Mouse (Mus musculus) brain, embryonic 14.5 days (tissue): ENCODE measurements around the gene Tax1bp1.

Experiments
- CTCF ChIP-seq: fragments of 200-500 bp; IDR thresholded peaks from 2 replicates; pipeline ENCODE4 v1.5.1; 2012; ENCODE audit warnings: inconsistent platforms, mild to moderate bottlenecking, moderate library complexity, borderline replicate concordance; ENCODE audit not compliant: insufficient read depth, insufficient read length; ENCODE audit errors: extremely low read depth
- POLR2A ChIP-seq: fragments of 200-500 bp; IDR thresholded peaks from 2 replicates; pipeline ENCODE4 v1.6.1; 2012; ENCODE audit warnings: mild to moderate bottlenecking, inconsistent platforms, borderline replicate concordance; ENCODE audit not compliant: poor library complexity, insufficient read depth, insufficient read length, severe bottlenecking; ENCODE audit errors: extremely low read depth

DNA sequence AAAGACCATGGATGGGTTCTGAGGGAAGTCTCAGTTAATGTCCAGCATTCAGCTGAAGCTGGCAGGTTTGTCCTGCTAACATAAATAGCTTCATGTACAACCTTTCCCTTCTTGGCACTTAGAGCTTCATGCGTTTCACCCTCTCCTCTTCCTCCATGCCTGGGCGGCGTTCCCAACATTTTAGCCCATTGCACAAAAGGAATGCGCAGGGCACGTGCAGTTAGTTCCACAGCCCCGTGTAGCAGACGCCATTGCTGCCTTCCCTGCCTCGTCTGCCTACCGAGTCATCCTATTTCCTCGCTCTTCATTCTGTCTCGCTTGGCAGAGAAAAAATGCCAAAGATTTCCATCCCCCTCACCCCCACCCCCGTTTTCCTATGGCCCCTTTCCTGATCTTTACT lies 39.0 kb upstream of the Tax1bp1 start:
- TF ChIP-seq CTCF: no peak
- no peak for TF ChIP-seq POLR2A
